Mouse (Mus musculus): ENCODE data around the gene Zc3h14. TPM values are rescaled to one million over a fixed set of nuclear protein-coding genes. Genes with fewer than 3 reads are reported as not detected.

Gene Zc3h14
- polyA plus RNA-seq, 1 experiment from 2014 or later, result 109 TPM

GRCm38 (mm10) chr12:98726078-98726477 lies 20.7 kb upstream of the Zc3h14 start:
- Histone ChIP-seq H3K4me3 (no peak overlapping the region), H3K36me3 (no peaks in the 10 kb centered on the region), H3K27ac (replicated peaks) (no peak overlapping the region), H3K27me3 (no peaks in the 10 kb centered on the region), H3K4me2 (no peak overlapping the region), H3K9me3 (no peaks in the 10 kb centered on the region), H3K4me1 (replicated peaks) (peaks cover 8% of the 10 kb centered on the region; the same call in 1 of the 2 replicates), H3K9ac (no peak overlapping the region)
- ATAC-seq (ENCODE audit: low FRiP score, low read depth), result no peak
- 91% methylated on average over 7 of the region's 7 CpGs for WGBS

GRCm38 (mm10) chr12:98727186-98727585 lies 19.6 kb upstream of the Zc3h14 start:
- no peak for ATAC-seq (ENCODE audit: low FRiP score, low read depth)
- 78% methylated on average over 7 of the region's 7 CpGs for WGBS
- no peaks in the 10 kb centered on the region for H3K27me3 ChIP-seq

GRCm38 (mm10) chr12:98730682-98731081 lies 16.1 kb upstream of the Zc3h14 start:
- WGBS, result 82% methylated on average over 11 of the region's 11 CpGs
- H3K9ac ChIP-seq, result no peak overlapping the region
- no peak overlapping the region for H3K4me3 ChIP-seq
- H3K4me1 ChIP-seq (replicated peaks), result peaks cover 26% of the 10 kb centered on the region
- ATAC-seq (ENCODE audit: low FRiP score, low read depth), result no peak
- H3K4me2 ChIP-seq, result no peak overlapping the region
- H3K27me3 ChIP-seq, result no peaks in the 10 kb centered on the region
- no peaks in the 10 kb centered on the region for H3K9me3 ChIP-seq
- no peak overlapping the region for H3K27ac ChIP-seq (replicated peaks)
- no peaks in the 10 kb centered on the region for H3K36me3 ChIP-seq

More at GRCm38 (mm10) chr12:98727186-98727585, 19.6 kb upstream of the Zc3h14 start:
- Histone ChIP-seq H3K9ac (no peak overlapping the region), H3K9me3 (no peaks in the 10 kb centered on the region), H3K4me3 (no peak overlapping the region), H3K27ac (replicated peaks) (no peak overlapping the region), H3K4me2 (no peak overlapping the region), H3K36me3 (no peaks in the 10 kb centered on the region), H3K4me1 (replicated peaks) (peaks cover 2% of the 10 kb centered on the region)

GRCm38 (mm10) chr12:98733165-98733564 lies 13.6 kb upstream of the Zc3h14 start:
- WGBS, result 71% methylated on average over 3 of the region's 3 CpGs
- Histone ChIP-seq H3K4me1 (replicated peaks) (peaks cover 33% of the 10 kb centered on the region), H3K4me3 (peak overlapping the region; percentile 63), H3K27ac (replicated peaks) (no peak overlapping the region), H3K36me3 (no peaks in the 10 kb centered on the region), H3K9me3 (no peaks in the 10 kb centered on the region), H3K4me2 (peak overlapping the region; percentile 78), H3K27me3 (0 out of 2 replicates have a peak, but pooled peaks cover 4% of the 10 kb centered on the region), H3K9ac (peak overlapping the region; percentile 72)
- ATAC-seq (ENCODE audit: low FRiP score, low read depth), result no peak

GRCm38 (mm10) chr12:98733776-98734175 lies 13.0 kb upstream of the Zc3h14 start:
- Histone ChIP-seq H3K9ac (peak overlapping the region; percentile 72), H3K4me1 (replicated peaks) (peaks cover 33% of the 10 kb centered on the region), H3K27me3 (peaks cover 6% of the 10 kb centered on the region; the same call in 1 of the 2 replicates), H3K4me2 (peak overlapping the region; percentile 78), H3K36me3 (no peaks in the 10 kb centered on the region), H3K4me3 (peak overlapping the region; percentile 63), H3K27ac (replicated peaks) (peak overlapping the region; percentile 78), H3K9me3 (no peaks in the 10 kb centered on the region)
- 15% methylated on average over 12 of the region's 12 CpGs for WGBS
- ATAC-seq (ENCODE audit: low FRiP score, low read depth), result no peak

- Histone ChIP-seq H3K4me2 (peak overlapping the region; percentile 78), H3K27ac (replicated peaks) (peak overlapping the region; percentile 78), H3K27me3 (peaks cover 10% of the 10 kb centered on the region), H3K36me3 (no peaks in the 10 kb centered on the region), H3K9me3 (no peaks in the 10 kb centered on the region), H3K9ac (peak overlapping the region; percentile 72), H3K4me1 (replicated peaks) (peaks cover 33% of the 10 kb centered on the region), H3K4me3 (peak overlapping the region; percentile 63)
- ATAC-seq (ENCODE audit: low FRiP score, low read depth), result peak; percentile 94
- under 1% methylated on average over 30 of the region's 30 CpGs for WGBS
Observed at GRCm38 (mm10) chr12:98734246-98734879, 12.4 kb upstream of the Zc3h14 start.

GRCm38 (mm10) chr12:98734880-98735801 lies 11.6 kb upstream of the Zc3h14 start:
- Histone ChIP-seq H3K4me2 (peak overlapping the region; percentile 78), H3K9ac (peak overlapping the region; percentile 72), H3K27me3 (peaks cover 10% of the 10 kb centered on the region), H3K36me3 (no peaks in the 10 kb centered on the region), H3K27ac (replicated peaks) (peak overlapping the region; percentile 78), H3K4me3 (peak overlapping the region; percentile 63), H3K4me1 (replicated peaks) (peaks cover 33% of the 10 kb centered on the region), H3K9me3 (no peaks in the 10 kb centered on the region)
- ATAC-seq (ENCODE audit: low FRiP score, low read depth), result peak; percentile 53
- WGBS, result 10% methylated on average over 22 of the region's 22 CpGs

- H3K9ac ChIP-seq, result peak within 1 kb of the TSS; percentile 60
- H3K4me2 ChIP-seq, result peak within 1 kb of the TSS; percentile 93
- no peaks in the 10 kb centered on the region for H3K9me3 ChIP-seq
- no peaks in the 10 kb centered on the region for H3K36me3 ChIP-seq
- peaks cover 10% of the 10 kb centered on the region for H3K27me3 ChIP-seq
- peak within 1 kb of the TSS; percentile 9; the same call in 1 of the 2 replicates for H3K27ac ChIP-seq (replicated peaks)
- under 1% methylated on average over 74 of the region's 75 CpGs for WGBS
- peaks cover 32% of the 10 kb centered on the region for H3K4me1 ChIP-seq (replicated peaks)
- ATAC-seq (ENCODE audit: low FRiP score, low read depth), result 0 out of 2 replicates have a peak, but pooled peaks have one; percentile 20
- H3K4me3 ChIP-seq, result peak within 1 kb of the TSS; percentile 60
Observed at GRCm38 (mm10) chr12:98736951-98737800, 9.6 kb upstream of the Zc3h14 start, which contains the start of gene Ptpn21. Gene Ptpn21 (minus strand): TSS chr12:98737405.

- H3K9ac ChIP-seq, result peak overlapping the region; percentile 60
- WGBS, result 8% methylated on average over 7 of the region's 7 CpGs
- H3K36me3 ChIP-seq, result no peaks in the 10 kb centered on the region
- no peak overlapping the region for H3K27ac ChIP-seq (replicated peaks)
- peaks cover 24% of the 10 kb centered on the region for H3K4me1 ChIP-seq (replicated peaks)
- peak overlapping the region; percentile 93 for H3K4me2 ChIP-seq
- H3K4me3 ChIP-seq, result peak overlapping the region; percentile 60
- H3K9me3 ChIP-seq, result no peaks in the 10 kb centered on the region
- no peak for ATAC-seq (ENCODE audit: low FRiP score, low read depth)
- H3K27me3 ChIP-seq, result peaks cover 10% of the 10 kb centered on the region
Observed at GRCm38 (mm10) chr12:98737801-98738350, 8.9 kb upstream of the Zc3h14 start.

- no peak overlapping the region for H3K4me2 ChIP-seq
- H3K9me3 ChIP-seq, result no peaks in the 10 kb centered on the region
- no peak overlapping the region for H3K27ac ChIP-seq (replicated peaks)
- H3K4me3 ChIP-seq, result no peak overlapping the region
- H3K36me3 ChIP-seq, result no peaks in the 10 kb centered on the region
- ATAC-seq (ENCODE audit: low FRiP score, low read depth), result peak; percentile 57
- peaks cover 10% of the 10 kb centered on the region for H3K27me3 ChIP-seq
- 40% methylated on average over 3 of the region's 3 CpGs for WGBS
- peaks cover 8% of the 10 kb centered on the region for H3K4me1 ChIP-seq (replicated peaks)
- H3K9ac ChIP-seq, result no peak overlapping the region
Observed at GRCm38 (mm10) chr12:98741011-98741501, 5.7 kb upstream of the Zc3h14 start.

GRCm38 (mm10) chr12:98745626-98746025 lies 1.1 kb upstream of the Zc3h14 start:
- no peak overlapping the region for H3K27ac ChIP-seq (replicated peaks)

More at GRCm38 (mm10) chr12:98745626-98746025, 1.1 kb upstream of the Zc3h14 start:
- Histone ChIP-seq H3K4me3 (no peak overlapping the region), H3K4me2 (no peak overlapping the region), H3K9ac (no peak overlapping the region), H3K4me1 (replicated peaks) (peaks cover 29% of the 10 kb centered on the region), H3K27me3 (no peaks in the 10 kb centered on the region), H3K9me3 (no peaks in the 10 kb centered on the region), H3K36me3 (no peaks in the 10 kb centered on the region)
- no peak for ATAC-seq (ENCODE audit: low FRiP score, low read depth)
- WGBS, result 80% methylated on average over 4 of the region's 4 CpGs
